Mouse (Mus musculus) limb, embryonic 15.5 days (tissue): Measurements from ENCODE around the gene Gm43951. TPM values are rescaled to one million over a fixed set of nuclear protein-coding genes. Genes with fewer than 3 reads are reported as not detected.
"Not testable (repeated sequence)": the region's sequence is repeated elsewhere in the genome, so short reads cannot be mapped to it uniquely, and the experiment has no call there.

Experiments
- ATAC-seq: fragments of 200-750 bp; cut with Nextera tagmentation; 2 replicates; pipeline ENCODE4 v1.8.0; 2017; ENCODE audit warnings: low read depth, moderate TSS enrichment; ENCODE audit not compliant: insufficient number of reproducible peaks, low FRiP score, low TSS enrichment
- H3K27ac ChIP-seq: fragments of 300-500 bp; sonication (generic); 2 replicates; pipeline ENCODE4 v1.5.1; 2015; ENCODE audit warnings: moderate library complexity, mild to moderate bottlenecking, inconsistent platforms
- H3K27me3 ChIP-seq: fragments of 300-500 bp; sonication (generic); 2 replicates; pipeline ENCODE4 v1.6.1; 2015; ENCODE audit warnings: inconsistent platforms
- H3K36me3 ChIP-seq: fragments of 300-500 bp; sonication (generic); 2 replicates; pipeline ENCODE4 v1.6.1; 2015; ENCODE audit warnings: inconsistent platforms
- H3K4me1 ChIP-seq: fragments of 300-500 bp; sonication (generic); 2 replicates; pipeline ENCODE4 v1.6.1; 2015; ENCODE audit warnings: inconsistent platforms
- H3K4me2 ChIP-seq: fragments of 300-500 bp; sonication (generic); 2 replicates; pipeline ENCODE4 v1.6.1; 2015; ENCODE audit warnings: mild to moderate bottlenecking, inconsistent platforms
- H3K4me3 ChIP-seq: fragments of 300-500 bp; sonication (generic); 2 replicates; pipeline ENCODE4 v1.5.1; 2015; ENCODE audit warnings: mild to moderate bottlenecking, inconsistent platforms
- H3K9ac ChIP-seq: fragments of 300-500 bp; sonication (generic); 2 replicates; pipeline ENCODE4 v1.6.1; 2015; ENCODE audit warnings: inconsistent platforms
- H3K9me3 ChIP-seq: fragments of 300-500 bp; sonication (generic); 2 replicates; pipeline ENCODE4 v1.6.1; 2016; ENCODE audit warnings: inconsistent platforms
- WGBS: fragments of 180-500 bp; shearing (Covaris S2); methylation state at CpG from one replicate; pipeline ENCODE4 v1.1.7; 2015; 5-methylcytosine and 5-hydroxymethylcytosine counted together
- polyA plus RNA-seq: library from polyadenylated mRNA; unstranded; fragments of >200 nt; fragmentation: Nextera tagmentation; extraction: Ambion mirVana; gene quantifications from 2 replicates; pipeline ENCODE4 v1.2.1, GENCODE M21; 2015

Gene Gm43951
- polyA plus RNA-seq, 1 experiment from 2014 or later: 0.56 TPM

- H3K9ac ChIP-seq: no peak overlapping the region
- H3K36me3 ChIP-seq: peaks cover 51% of the 10 kb centered on the region
- H3K4me1 ChIP-seq: no peaks in the 10 kb centered on the region
- H3K4me2 ChIP-seq: no peak overlapping the region
- WGBS: 88% methylated on average over 2 of the region's 2 CpGs
- no peaks in the 10 kb centered on the region for H3K9me3 ChIP-seq
- H3K27me3 ChIP-seq: no peaks in the 10 kb centered on the region
- H3K4me3 ChIP-seq: no peak overlapping the region
- no peak for ATAC-seq
- H3K27ac ChIP-seq: no peak overlapping the region
Measured at GRCm38 (mm10) chr11:72194259-72194658, 12.4 kb downstream of the Gm43951 start.

GRCm38 (mm10) chr11:72190857-72191256 lies 15.8 kb downstream of the Gm43951 start:
- 93% methylated on average over 1 of the region's 1 CpGs for WGBS
- H3K27me3 ChIP-seq: no peaks in the 10 kb centered on the region
- no peaks in the 10 kb centered on the region for H3K4me1 ChIP-seq
- no peak for ATAC-seq
- no peaks in the 10 kb centered on the region for H3K9me3 ChIP-seq
- H3K27ac ChIP-seq: no peak overlapping the region
- peaks cover 54% of the 10 kb centered on the region for H3K36me3 ChIP-seq
- no peak overlapping the region for H3K4me2 ChIP-seq
- no peak overlapping the region for H3K4me3 ChIP-seq
- H3K9ac ChIP-seq: no peak overlapping the region

GRCm38 (mm10) chr11:72184252-72184651 lies 22.4 kb downstream of the Gm43951 start:
- H3K4me3 ChIP-seq: no peak overlapping the region
- 89% methylated on average over 4 of the region's 4 CpGs for WGBS

GRCm38 (mm10) chr11:72181136-72181535 lies 25.5 kb downstream of the Gm43951 start:
- peaks cover 55% of the 10 kb centered on the region for H3K36me3 ChIP-seq
- H3K9ac ChIP-seq: no peak overlapping the region
- WGBS: 89% methylated on average over 4 of the region's 4 CpGs
- no peaks in the 10 kb centered on the region for H3K4me1 ChIP-seq
- no peaks in the 10 kb centered on the region for H3K27me3 ChIP-seq
- H3K27ac ChIP-seq: no peak overlapping the region
- no peak for ATAC-seq
- H3K4me3 ChIP-seq: no peak overlapping the region
- no peak overlapping the region for H3K4me2 ChIP-seq
- no peaks in the 10 kb centered on the region for H3K9me3 ChIP-seq

More at GRCm38 (mm10) chr11:72184252-72184651, 22.4 kb downstream of the Gm43951 start:
- Histone ChIP-seq H3K27me3 (no peaks in the 10 kb centered on the region), H3K9ac (no peak overlapping the region), H3K9me3 (no peaks in the 10 kb centered on the region), H3K36me3 (peaks cover 52% of the 10 kb centered on the region), H3K4me1 (no peaks in the 10 kb centered on the region), H3K27ac (no peak overlapping the region), H3K4me2 (no peak overlapping the region)
- ATAC-seq: no peak

GRCm38 (mm10) chr11:72180556-72180955 lies 26.1 kb downstream of the Gm43951 start:
- H3K27ac ChIP-seq: no peak overlapping the region
- 90% methylated on average over 5 of the region's 5 CpGs for WGBS
- no peaks in the 10 kb centered on the region for H3K4me1 ChIP-seq
- H3K4me3 ChIP-seq: no peak overlapping the region
- no peaks in the 10 kb centered on the region for H3K9me3 ChIP-seq
- peaks cover 56% of the 10 kb centered on the region for H3K36me3 ChIP-seq
- no peak overlapping the region for H3K9ac ChIP-seq
- no peaks in the 10 kb centered on the region for H3K27me3 ChIP-seq
- no peak overlapping the region for H3K4me2 ChIP-seq
- ATAC-seq: no peak

- H3K4me1 ChIP-seq: no peaks in the 10 kb centered on the region
- H3K27me3 ChIP-seq: no peaks in the 10 kb centered on the region
- 61% methylated on average over 3 of the region's 3 CpGs for WGBS
- no peak overlapping the region for H3K4me2 ChIP-seq
- H3K4me3 ChIP-seq: no peak overlapping the region
- H3K36me3 ChIP-seq: peaks cover 70% of the 10 kb centered on the region
- no peak overlapping the region for H3K9ac ChIP-seq
- no peak for ATAC-seq
- H3K9me3 ChIP-seq: no peaks in the 10 kb centered on the region
- H3K27ac ChIP-seq: no peak overlapping the region
Measured at GRCm38 (mm10) chr11:72176553-72176952, 30.1 kb downstream of the Gm43951 start.

GRCm38 (mm10) chr11:72175966-72176365 lies 30.7 kb downstream of the Gm43951 start:
- H3K9ac ChIP-seq: no peak overlapping the region
- H3K4me2 ChIP-seq: no peak overlapping the region
- no peak overlapping the region for H3K27ac ChIP-seq
- H3K4me1 ChIP-seq: no peaks in the 10 kb centered on the region
- no peaks in the 10 kb centered on the region for H3K9me3 ChIP-seq
- peaks cover 64% of the 10 kb centered on the region for H3K36me3 ChIP-seq
- H3K4me3 ChIP-seq: no peak overlapping the region
- no peaks in the 10 kb centered on the region for H3K27me3 ChIP-seq
- no peak for ATAC-seq
- 81% methylated on average over 5 of the region's 5 CpGs for WGBS

- H3K27ac ChIP-seq: no peak overlapping the region
- no peak overlapping the region for H3K4me2 ChIP-seq
- H3K27me3 ChIP-seq: no peaks in the 10 kb centered on the region
- WGBS: 91% methylated on average over 6 of the region's 6 CpGs
- no peak overlapping the region for H3K4me3 ChIP-seq
- H3K4me1 ChIP-seq: no peaks in the 10 kb centered on the region
- H3K9me3 ChIP-seq: no peaks in the 10 kb centered on the region
- H3K9ac ChIP-seq: no peak overlapping the region
- ATAC-seq: no peak
- peaks cover 68% of the 10 kb centered on the region for H3K36me3 ChIP-seq
Measured at GRCm38 (mm10) chr11:72174721-72175120, 31.9 kb downstream of the Gm43951 start.

GRCm38 (mm10) chr11:72173506-72173905 lies 33.1 kb downstream of the Gm43951 start:
- Histone ChIP-seq H3K27ac (no peak overlapping the region), H3K4me2 (no peak overlapping the region), H3K36me3 (peaks cover 72% of the 10 kb centered on the region), H3K4me1 (no peaks in the 10 kb centered on the region), H3K4me3 (no peak overlapping the region), H3K9ac (no peak overlapping the region), H3K9me3 (no peaks in the 10 kb centered on the region), H3K27me3 (no peaks in the 10 kb centered on the region)
- WGBS: 93% methylated on average over 5 of the region's 5 CpGs
- ATAC-seq: no peak

GRCm38 (mm10) chr11:72171906-72172305 lies 34.7 kb downstream of the Gm43951 start:
- not testable (repeated sequence) for H3K4me3 ChIP-seq, H3K9me3 ChIP-seq, ATAC-seq, H3K4me2 ChIP-seq, H3K4me1 ChIP-seq, H3K27ac ChIP-seq, H3K9ac ChIP-seq, H3K27me3 ChIP-seq
- H3K36me3 ChIP-seq: peaks cover 70% of the 10 kb centered on the region
- 73% methylated on average over 4 of the region's 4 CpGs for WGBS

- H3K9me3 ChIP-seq: no peaks in the 10 kb centered on the region
- H3K27me3 ChIP-seq: no peaks in the 10 kb centered on the region
Measured at GRCm38 (mm10) chr11:72169871-72170270, 36.8 kb downstream of the Gm43951 start.

GRCm38 (mm10) chr11:72163198-72163597 lies 43.4 kb downstream of the Gm43951 start:
- 73% methylated on average over 2 of the region's 2 CpGs for WGBS
- peaks cover 58% of the 10 kb centered on the region for H3K36me3 ChIP-seq
- H3K4me2 ChIP-seq: no peak overlapping the region
- no peak overlapping the region for H3K27ac ChIP-seq
- no peak for ATAC-seq
- H3K27me3 ChIP-seq: no peaks in the 10 kb centered on the region
- no peak overlapping the region for H3K4me3 ChIP-seq
- H3K9ac ChIP-seq: no peak overlapping the region
- H3K4me1 ChIP-seq: no peaks in the 10 kb centered on the region
- no peaks in the 10 kb centered on the region for H3K9me3 ChIP-seq

More at GRCm38 (mm10) chr11:72169871-72170270, 36.8 kb downstream of the Gm43951 start:
- no peak overlapping the region for H3K4me2 ChIP-seq
- WGBS: 78% methylated on average over 4 of the region's 4 CpGs
- ATAC-seq: no peak
- H3K27ac ChIP-seq: no peak overlapping the region
- peaks cover 68% of the 10 kb centered on the region for H3K36me3 ChIP-seq
- H3K4me3 ChIP-seq: no peak overlapping the region
- no peak overlapping the region for H3K9ac ChIP-seq
- no peaks in the 10 kb centered on the region for H3K4me1 ChIP-seq

GRCm38 (mm10) chr11:72156624-72157023 lies 50.0 kb downstream of the Gm43951 start:
- no peak for ATAC-seq
- 61% methylated on average over 2 of the region's 2 CpGs for WGBS
- H3K4me3 ChIP-seq: no peak overlapping the region
- no peak overlapping the region for H3K4me2 ChIP-seq
- H3K36me3 ChIP-seq: peaks cover 49% of the 10 kb centered on the region
- H3K9ac ChIP-seq: no peak overlapping the region
- no peaks in the 10 kb centered on the region for H3K27me3 ChIP-seq
- no peaks in the 10 kb centered on the region for H3K4me1 ChIP-seq
- no peak overlapping the region; the same call in 1 of the 2 replicates for H3K27ac ChIP-seq
- H3K9me3 ChIP-seq: no peaks in the 10 kb centered on the region
